Mouse (Mus musculus) gastrocnemius, adult 18-20 months (tissue): ENCODE measurements around the gene Pcyt2. TPM values are rescaled to one million over a fixed set of nuclear protein-coding genes. Genes with fewer than 3 reads are reported as not detected.
A peak's percentile ranks its signal among the peaks of the same experiment; 100 is the strongest.

Source experiments
- DNase-seq: peaks from one replicate; pipeline ENCODE4 v3.0.0; 2021; ENCODE audit warnings: low spot score
- total RNA-seq, 2 experiments: library from RNA; stranded (reverse); gene quantifications; 2 replicates each; pipeline ENCODE4 v1.2.3; 2021

The Pcyt2 gene
- total RNA-seq, 2 experiments from 2014 or later: 26.1 to 27.7 TPM

DNA sequence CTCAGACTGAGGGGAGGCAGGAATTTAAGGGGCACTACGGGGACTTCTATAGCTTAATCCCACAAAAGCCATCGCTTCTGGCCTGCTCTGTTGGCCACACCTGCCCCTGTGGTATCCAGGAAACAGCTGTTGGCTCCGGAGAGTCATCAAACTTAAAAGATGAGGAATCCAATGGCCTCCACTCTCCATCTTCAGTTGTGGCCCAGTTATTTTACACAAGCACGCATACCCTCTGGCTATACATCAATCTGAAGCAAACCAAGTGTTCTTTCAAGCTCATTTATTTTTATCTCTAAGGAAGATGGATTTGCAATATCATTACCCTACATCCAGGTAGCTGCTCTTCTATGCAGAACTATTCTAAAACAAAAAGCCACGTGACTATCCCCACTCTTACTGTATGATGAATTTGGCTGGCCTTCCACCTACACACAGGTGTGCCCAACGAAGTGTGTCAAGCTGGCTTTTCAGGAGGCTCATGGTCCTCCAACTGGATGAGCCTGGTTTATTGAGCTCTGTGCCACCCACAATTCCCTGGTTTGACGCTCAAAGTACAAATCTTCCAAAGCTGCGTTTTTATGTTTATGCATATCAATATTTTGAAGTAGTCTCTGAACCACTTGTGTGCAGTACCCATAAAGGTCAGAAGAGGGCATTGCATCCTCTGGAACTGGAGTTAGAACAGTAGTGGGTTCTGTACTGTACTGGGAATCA lies 35.3 kb downstream of the Pcyt2 start:
- DNase-seq: no peak

DNA sequence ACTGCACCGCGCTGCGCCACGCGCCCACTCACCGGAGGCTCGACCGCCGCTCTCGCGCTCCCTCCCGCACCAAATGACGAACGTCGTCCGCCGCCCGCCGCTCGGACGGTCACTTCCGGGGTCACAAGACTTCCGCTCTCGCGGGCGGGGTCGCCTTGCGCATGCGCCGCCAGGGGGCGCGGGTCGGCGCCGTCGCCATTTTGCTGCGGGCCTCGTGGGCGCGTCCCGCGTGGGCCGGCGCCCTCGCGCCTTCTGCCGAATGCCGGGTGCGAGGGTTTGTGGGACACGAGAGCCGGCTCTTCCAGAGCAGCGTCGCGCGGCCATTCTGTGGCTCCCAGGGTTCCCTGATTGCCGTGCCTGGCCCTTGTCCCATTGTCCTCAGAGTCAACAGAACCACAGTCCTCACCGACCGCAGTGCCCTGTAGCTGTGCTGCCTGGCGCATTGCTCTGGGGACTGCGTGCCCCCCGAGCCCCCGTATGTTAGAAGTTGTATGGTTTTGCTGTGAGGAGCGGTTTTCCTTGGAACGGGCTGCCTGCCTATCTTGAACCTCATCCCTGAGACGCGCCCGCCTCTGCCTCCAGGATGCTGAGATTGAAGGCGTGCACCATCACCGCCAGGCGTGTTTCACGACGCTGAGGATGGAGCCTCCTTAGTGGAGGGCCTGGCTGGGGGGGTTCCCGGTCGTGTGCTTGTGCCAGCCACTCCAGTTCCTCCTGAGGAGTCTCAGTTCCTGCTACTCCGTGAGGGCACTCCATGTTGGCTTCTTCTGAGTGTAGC lies 36.1 kb downstream of the Pcyt2 start, which contains the start of gene Arhgdia:
TSS of gene Arhgdia (minus strand) at position 135 of the 778 bp plus-strand sequence.
- peak; percentile 88 for DNase-seq

DNA sequence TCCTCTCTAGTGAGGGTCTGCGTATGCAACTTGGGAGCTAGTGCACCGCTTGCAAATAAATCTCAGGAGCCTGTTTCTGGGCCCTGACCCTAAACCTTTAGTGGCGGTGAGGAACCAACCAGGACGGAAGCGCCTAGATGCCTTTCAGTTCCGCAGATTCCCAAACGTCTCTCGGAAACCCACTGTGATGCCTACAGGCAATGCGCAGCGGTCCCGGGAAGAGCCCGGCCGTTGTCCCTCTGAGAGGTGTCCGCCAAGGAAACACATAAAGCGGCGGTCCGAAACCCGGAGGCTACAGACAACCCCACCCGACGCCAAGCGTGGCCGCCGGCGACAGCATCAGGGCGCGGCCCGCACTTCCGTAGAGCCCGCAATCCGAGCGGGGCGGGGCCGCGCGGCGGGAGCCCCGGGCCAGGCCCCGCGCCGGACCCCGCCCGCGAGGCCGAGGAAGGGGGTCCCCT lies 36.8 kb downstream of the Pcyt2 start:
- DNase-seq: no peak

DNA sequence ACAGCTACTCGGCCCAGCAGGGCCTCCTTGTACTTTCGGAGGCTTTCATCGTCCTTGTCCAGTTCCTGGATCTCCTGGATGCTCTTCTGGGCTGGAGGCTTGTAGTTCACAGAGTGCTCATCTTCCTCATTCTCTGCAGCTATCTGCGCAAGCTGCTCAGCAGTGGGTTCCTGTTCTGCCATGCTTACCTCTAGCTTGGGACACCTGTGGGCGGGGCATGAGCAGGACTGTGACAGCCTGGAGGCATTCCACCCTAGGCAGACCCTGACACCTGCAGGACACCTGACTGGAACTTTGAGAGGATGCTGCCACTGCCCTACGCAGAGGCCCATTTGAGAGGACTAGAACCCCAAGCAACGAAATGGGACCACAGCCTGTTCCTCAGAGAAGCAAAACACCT lies 37.5 kb downstream of the Pcyt2 start:
- no peak for DNase-seq

DNA sequence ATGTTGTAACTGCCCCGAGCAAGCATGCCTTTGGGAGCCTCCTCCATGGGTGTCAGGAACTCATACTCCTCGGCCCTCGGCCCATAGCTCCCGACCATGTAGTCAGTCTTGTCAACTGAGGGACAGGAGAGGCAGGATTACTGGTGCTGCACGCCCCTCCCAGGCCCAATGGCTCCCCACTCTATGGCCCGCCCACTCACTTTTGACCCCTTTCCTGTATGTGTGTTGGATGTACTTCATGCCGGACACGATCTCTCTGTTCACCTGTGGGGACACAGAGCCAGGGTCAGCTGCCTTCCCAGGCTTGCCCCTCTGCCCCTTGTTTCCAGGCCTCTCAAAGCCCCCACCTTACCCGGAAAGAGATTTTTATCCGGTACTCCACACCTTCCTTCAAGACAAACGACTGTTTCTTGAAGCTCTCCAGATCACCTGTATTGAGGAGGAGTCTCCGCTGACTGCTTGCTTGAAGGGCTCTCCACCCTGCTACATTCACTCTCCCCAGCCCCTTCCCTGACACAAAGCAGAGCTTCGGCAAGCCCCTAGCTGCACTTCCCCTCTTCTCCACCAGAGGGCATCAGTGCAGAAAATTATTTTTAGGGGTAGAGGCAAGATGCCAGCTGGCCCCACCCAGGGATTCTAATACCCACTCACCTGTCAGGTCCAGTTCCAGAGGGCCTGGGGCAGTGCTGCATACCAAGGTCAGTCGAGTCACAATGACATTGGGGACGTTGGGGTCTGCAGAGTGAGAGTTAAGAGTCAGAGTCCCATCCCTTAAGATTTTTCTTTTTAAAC lies 38.2 kb downstream of the Pcyt2 start:
- peak; percentile 83 for DNase-seq

DNA sequence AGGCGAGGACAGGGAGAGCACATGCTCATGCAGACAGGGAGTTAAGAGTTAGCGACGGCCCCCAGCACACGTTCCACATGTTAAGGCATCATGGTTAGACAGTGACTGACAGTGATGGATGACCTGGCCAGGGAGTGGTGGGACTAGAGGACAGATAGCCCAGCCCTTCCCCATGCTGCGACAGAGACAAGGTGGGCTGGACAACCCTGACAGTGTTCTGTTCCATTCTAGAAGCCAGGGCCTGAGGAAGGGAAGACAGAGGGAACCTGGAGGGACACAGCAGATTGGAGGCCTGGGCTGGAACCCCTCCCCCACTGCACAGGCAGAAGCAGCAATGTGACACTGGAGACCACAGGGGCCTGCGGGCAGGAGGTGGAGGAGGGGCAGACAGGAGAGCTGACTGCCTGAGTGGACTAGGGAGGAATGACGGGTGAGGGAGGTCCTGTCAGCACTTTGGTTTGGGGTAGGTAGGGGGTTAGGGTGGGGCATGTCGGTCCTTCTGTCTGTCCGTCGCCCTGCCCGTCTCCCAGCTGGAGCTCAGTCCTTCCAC lies 39.0 kb downstream of the Pcyt2 start:
- no peak for DNase-seq

DNA sequence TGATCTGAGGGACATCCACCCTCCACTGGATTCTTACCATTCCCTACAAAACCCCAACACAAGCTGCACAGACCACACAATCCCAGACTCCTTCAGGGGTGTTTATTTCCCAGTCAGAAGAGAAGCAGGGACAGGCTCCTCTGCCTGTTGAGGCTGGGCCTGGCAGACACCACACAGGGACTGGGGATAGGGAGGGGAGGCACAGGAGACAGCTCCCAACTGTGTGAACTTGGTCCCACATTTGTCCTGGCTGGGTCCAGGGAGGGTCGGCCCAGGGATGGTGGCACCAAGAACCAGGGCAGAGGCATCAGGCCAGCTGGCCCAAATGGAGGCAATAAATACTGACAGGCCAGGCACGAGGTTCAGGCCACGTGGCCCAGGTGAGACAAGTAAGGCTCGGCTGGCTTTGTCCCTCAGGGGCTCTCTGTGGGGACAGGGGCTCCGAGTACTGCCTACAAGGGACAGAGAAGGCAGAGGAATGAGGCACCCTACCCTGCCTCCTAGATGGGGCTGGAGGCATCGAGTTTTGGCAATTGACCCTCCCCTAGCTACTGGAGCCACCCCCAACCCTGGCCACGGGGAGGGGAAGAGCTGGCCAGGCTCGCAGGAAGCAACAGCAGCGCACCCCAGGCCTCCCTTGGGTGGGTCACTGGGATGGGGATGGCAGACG lies 39.6 kb downstream of the Pcyt2 start:
- DNase-seq: no peak

DNA sequence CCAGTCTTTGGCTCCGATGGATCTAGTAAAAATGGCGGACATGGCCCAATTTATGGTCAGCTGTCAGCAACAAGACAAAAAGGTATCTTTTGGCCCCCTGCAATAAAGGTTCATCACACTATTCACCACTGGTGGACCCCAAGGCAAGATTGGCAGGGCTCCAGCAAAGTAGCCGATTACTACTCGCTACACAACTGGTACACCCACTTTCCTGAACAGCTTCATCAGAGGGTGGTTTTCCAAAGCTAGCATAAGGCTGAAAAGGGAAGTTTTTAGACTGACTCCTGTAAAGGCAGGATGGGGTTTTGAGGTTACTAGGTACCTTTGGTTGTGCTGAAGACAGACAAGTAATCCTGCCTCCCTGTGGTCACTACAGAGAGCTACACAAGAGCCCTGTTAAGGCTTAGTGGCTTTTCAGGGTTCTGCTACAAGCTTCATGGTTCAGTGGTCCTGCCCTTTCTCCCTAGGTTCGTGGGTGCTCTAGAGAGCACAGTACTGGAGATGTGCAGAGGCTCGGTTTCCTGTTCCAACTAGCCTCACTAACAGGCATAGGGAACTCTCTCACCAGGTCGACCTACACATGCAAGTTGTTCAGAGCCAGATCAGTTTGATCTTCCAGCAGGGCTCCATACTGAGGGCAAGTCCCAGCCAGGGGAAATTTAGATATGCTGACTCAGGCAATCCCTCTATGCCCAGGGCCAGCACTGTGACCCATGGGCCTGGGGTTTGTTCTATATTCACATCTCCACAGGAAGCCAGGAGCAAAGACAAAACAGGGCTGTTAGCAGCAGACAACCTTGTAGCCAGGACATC lies 40.3 kb downstream of the Pcyt2 start:
- no peak for DNase-seq

DNA sequence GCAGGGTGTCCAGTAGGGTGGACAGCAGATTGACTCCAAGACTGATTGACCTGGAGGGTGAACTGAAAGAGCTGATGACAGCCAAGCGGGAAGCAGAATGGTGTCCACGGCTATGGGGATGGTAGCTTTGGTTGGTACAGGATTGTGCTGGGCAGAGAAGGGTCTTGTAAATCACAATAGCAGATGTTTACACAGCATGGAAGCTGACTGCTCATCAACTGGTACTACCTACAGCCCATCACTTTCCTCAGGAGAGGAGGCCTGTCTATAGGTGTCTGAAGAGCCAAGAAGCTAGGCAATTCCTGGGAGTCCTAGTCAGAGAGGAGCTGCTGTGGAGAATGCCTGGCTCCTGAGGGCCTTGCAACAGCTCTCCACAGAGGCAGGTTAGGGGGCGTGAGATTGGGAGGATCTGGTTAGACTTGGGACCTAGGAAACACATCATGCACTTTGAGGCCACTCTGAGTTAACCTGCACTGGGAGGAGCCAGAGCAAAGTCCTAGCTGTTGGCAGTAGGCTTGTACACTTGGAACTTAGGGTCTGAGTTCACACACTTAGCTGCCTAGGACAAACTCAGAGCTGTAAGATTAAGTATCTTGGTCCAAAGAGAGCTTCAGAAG lies 41.3 kb downstream of the Pcyt2 start:
- DNase-seq: no peak

DNA sequence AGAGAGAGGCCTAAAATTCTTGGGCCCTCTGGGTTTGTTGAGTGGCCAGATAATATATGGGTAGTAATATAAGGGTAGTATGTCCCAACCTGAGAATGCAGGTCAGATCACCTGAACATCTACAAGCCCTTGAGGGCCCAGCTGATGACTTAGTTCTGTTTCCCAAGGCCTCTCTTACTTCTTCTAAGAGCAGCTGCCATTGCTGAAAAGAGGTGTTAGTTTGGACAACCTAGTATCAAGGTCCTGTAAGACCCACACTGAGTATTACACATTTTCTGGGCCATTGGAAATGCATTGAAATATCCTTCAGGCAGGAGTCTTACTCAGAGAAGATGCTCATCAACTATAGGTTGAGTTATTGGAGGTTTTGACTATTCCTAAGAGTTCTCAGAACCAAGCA lies 41.8 kb downstream of the Pcyt2 start:
- no peak for DNase-seq

DNA sequence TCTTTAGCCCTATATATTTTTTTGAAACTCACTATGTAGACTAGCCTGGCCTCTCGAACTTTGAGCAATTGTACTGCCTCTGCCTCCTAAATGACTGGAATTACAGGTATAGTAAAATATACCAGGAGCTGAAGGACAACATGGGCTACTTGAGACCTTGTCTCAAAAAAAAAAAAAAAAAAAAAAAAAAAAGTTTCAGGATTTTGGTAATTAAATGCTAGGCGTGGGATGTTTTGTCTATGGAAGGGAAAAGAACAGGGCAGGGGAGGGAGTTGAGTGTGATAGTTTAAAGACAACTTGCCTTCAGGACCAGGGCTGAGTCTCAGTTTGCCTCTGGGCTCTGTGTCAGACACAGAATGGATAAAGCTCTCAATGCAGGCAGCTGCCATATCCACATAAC lies 42.7 kb downstream of the Pcyt2 start:
- DNase-seq: no peak

DNA sequence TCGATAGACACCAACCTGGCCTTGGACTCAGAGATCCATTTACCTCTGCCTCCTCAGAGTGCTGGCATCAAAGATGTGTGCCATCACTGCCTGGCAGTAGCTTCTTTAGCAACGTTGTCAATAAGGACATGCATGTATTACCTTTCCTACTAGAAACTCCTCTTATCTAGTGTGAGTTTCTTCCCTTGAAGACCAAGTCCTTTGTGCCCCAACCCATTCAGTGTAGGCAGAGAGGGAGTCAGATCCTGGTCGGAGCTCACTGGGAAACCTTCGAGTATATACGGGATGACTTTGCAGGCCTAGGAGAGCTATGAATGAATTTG lies 43.5 kb downstream of the Pcyt2 start:
- DNase-seq: no peak

DNA sequence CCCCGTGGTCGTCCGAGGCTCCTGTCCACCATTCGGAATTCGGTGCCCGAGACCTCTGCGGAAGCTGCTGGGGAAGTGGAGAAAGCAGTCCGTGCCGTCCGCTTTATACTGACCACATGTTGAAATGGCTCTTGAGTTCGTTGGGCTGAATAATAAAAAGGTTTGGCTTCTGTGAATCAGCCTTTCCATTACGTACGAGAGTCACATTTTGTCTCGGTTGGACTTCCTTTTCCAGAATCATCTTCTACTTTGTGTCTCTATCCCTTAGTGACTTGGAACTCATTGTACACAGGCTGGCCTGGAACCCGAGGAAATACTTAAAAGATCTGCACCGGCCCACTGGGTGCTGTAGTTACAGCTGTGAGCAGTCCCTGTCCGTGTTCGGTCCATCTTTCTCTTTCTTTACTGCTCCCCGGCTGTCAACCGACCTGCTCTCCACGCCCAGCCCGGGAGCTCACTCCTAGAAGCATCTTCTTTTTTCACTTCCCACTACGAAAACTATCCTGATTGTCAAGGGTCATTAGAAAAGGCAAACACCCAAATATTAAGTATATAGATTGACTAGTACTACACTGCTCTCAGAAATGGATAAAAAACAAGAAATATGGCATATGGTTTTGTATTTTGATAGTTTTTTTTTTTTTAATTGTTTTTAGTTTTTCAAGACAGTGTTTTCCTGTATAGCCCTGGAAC lies 44.0 kb downstream of the Pcyt2 start:
- DNase-seq: no peak

DNA sequence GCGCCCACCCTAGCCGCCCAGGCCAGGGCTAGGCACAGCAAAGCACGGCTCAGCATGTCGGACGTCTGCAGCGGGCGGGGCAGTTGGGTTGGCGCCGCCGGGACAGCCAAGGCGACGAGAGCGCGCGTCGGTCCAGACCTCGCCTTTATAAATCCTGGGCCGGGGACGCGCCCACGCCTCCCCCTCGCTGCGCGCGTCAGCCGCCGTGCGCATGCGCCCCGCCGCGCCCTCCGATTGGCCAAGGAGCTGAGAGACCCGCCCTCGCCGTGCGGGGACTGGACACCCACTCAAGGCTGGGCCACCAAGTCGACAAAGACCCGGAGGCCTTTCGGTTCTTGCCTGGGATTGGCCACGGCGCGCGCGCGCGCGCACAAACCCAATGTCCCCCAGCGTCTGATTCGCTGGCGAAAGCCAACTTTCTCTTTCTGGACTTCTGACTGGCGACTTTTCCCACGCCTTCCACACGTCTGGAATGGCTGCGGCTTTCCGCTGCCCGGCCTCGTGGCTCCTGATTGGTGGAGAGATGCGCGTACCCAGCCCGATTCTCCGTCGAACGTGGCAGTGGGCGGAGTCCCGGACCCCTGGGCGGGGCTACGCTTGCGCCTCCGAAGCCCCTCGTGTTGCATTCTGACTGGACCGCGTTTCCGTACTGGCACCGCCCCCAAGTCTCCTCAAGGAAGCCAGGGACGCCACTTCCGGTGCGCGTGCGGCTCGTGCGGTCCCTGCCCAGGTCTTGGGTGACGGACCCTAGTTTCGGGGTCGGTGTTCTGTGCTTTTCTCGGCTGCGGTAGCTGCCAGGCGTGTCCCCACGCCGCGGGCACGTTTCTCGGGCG lies 44.8 kb downstream of the Pcyt2 start, which contains the start of gene P4hb:
TSS of gene P4hb (minus strand) at position 502 of the 833 bp plus-strand sequence.
- DNase-seq: peak; percentile 100

DNA sequence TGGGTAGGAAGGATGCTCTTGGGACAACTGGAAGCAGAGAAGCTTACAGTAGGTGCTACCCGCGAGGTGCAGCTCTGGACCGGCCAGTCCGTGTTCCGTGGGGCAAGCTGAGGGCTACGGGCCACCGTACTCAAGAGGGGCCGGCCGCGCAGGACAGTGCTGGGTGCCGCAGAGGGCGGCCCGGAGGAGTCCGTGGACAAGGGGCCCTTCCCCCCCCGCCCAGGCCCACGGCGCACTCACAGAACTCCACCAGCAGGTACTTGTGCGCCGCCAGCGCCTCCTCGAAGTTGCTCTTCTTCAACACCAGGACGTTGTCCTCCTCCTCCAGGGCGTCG lies 45.4 kb downstream of the Pcyt2 start:
- DNase-seq: no peak

DNA sequence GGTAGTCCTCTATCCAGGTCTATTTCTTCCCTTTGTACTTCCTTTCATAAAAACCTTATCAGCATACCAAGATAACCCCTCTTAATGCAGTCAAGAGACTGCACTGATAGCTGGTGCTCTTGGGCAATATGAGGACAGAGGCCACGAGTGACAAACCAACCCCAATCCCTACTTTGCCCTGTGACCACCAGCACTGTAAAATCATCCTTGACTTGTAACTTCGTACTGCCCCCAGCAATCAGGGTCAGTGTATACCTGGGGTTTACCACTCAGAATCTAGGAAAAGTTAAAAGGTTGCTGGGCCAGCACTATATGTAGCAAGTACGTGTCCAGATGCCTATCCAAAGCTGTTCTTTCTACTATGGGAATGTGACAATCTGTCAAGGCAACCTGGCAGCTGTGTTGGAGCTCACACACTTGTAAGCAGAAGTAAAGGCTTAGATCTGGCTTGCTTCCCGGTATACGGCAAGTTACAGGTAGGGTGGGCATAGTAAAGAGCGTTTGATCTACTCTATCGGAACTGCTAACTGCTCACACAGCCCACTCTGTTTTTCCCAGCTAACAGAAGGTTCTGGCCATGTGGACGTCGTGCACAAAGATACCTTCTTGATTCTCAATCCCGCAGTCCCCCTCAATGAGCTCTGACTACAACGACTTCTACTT lies 45.9 kb downstream of the Pcyt2 start:
- DNase-seq: no peak

DNA sequence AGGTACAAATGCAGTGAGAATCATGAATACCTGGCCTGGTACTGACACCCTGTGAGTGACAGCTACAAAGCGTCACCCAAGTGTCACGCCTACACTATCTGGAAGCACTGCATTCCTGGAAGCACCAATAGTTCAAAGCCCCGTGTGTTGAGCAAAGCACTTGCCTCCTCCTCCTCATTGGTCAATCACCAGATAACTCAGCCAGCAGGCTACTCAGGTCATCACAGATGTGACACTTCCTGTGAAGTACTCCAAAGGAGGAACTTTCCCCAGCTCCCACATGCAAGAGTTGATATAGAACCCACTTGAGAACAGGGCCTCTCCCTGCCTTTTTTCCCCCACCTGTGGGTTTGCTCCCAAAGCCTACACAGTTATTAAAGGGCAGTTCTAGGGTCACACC lies 46.6 kb downstream of the Pcyt2 start:
- DNase-seq: no peak

DNA sequence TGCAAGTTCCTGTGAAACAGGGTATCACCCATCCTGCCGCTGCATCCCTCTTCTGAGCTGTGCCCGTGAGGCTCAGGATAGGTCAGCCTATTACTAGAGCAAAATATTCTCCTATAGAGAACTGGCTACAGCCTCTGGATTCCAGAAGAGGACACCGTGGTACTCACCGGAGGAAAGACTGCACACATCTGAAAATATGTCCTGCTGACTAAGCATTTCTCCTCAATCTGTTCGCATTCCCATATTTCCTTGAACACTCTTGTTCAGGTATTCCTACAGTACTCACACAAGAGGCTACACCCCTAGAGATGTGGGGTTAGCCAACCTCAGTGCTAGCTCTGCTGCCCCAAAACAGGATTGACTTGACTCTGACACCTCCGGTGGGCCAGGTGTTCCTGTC lies 49.4 kb downstream of the Pcyt2 start:
- no peak for DNase-seq
